Mouse (Mus musculus) adrenal gland (tissue): ENCODE data around the gene Gabrg3.
"Not testable (repeated sequence)": the region's sequence is repeated elsewhere in the genome, so short reads cannot be mapped to it uniquely, and the experiment has no call there.

ENCODE experiments used
- intact Hi-C: fragments of 180-260 bp; cut with DNase I; formaldehyde crosslinking; loops from one replicate; pipeline ENCODE4 v1.15.1; 2025

Gene Gabrg3

GRCm38 (mm10) chr7:57322086-57322485 is 64.9 kb downstream of the Gabrg3 start:
- intact Hi-C loops: loop anchor here (10.0 kb wide), 1 partner anchor 377 kb away; no protein-coding TSS in a partner anchor

GRCm38 (mm10) chr7:57314971-57315370 is 72.0 kb downstream of the Gabrg3 start:
- intact Hi-C loops: no loop called here

- intact Hi-C loops: no loop called here
Measured at GRCm38 (mm10) chr7:57312018-57312417, 75.0 kb downstream of the Gabrg3 start.

GRCm38 (mm10) chr7:57307337-57307736 is 79.7 kb downstream of the Gabrg3 start:
- intact Hi-C loops: no loop called here

GRCm38 (mm10) chr7:57296639-57297038 is 90.3 kb downstream of the Gabrg3 start:
- intact Hi-C loops: no loop called here

- intact Hi-C loops: no loop called here
Measured at GRCm38 (mm10) chr7:57294127-57294526, 92.9 kb downstream of the Gabrg3 start.

- intact Hi-C loops: no loop called here
Measured at GRCm38 (mm10) chr7:57293564-57293963, 93.4 kb downstream of the Gabrg3 start.

GRCm38 (mm10) chr7:57283186-57283585 is 103.8 kb downstream of the Gabrg3 start:
- intact Hi-C loops: no loop called here

- intact Hi-C loops: no loop called here
Measured at GRCm38 (mm10) chr7:57278841-57279240, 108.1 kb downstream of the Gabrg3 start.

GRCm38 (mm10) chr7:57260201-57260600 is 126.8 kb downstream of the Gabrg3 start:
- intact Hi-C loops: no loop called here

- intact Hi-C loops: no loop called here
Measured at GRCm38 (mm10) chr7:57258893-57259574, 128.0 kb downstream of the Gabrg3 start.

GRCm38 (mm10) chr7:57243981-57244380 is 143.0 kb downstream of the Gabrg3 start:
- intact Hi-C loops: no loop called here

- intact Hi-C loops: no loop called here
Measured at GRCm38 (mm10) chr7:57214119-57214518, 172.9 kb downstream of the Gabrg3 start.

GRCm38 (mm10) chr7:57186015-57186414 is 201.0 kb downstream of the Gabrg3 start:
- intact Hi-C loops: no loop called here

GRCm38 (mm10) chr7:57175891-57176545 is 211.0 kb downstream of the Gabrg3 start:
- intact Hi-C loops: not testable (repeated sequence)

- intact Hi-C loops: no loop called here
Measured at GRCm38 (mm10) chr7:57166931-57167330, 220.1 kb downstream of the Gabrg3 start.

- intact Hi-C loops: no loop called here
Measured at GRCm38 (mm10) chr7:57158211-57158610, 228.8 kb downstream of the Gabrg3 start.

- intact Hi-C loops: no loop called here
Measured at GRCm38 (mm10) chr7:57153743-57154142, 233.2 kb downstream of the Gabrg3 start.

GRCm38 (mm10) chr7:57150768-57151167 is 236.2 kb downstream of the Gabrg3 start:
- intact Hi-C loops: no loop called here

GRCm38 (mm10) chr7:57138072-57138704 is 248.8 kb downstream of the Gabrg3 start:
- intact Hi-C loops: no loop called here

GRCm38 (mm10) chr7:57133009-57133408 is 254.0 kb downstream of the Gabrg3 start:
- intact Hi-C loops: no loop called here

GRCm38 (mm10) chr7:57132471-57132870 is 254.5 kb downstream of the Gabrg3 start:
- intact Hi-C loops: no loop called here
